Mouse (Mus musculus) A20 (cell line): ENCODE measurements around the gene Gcnt2.

Experiments used
- DNase-seq: peaks from one replicate; pipeline ENCODE4 v3.0.0-alpha.2; 2011; ENCODE audit warnings: low read depth, low spot score

Gene Gcnt2

DNA sequence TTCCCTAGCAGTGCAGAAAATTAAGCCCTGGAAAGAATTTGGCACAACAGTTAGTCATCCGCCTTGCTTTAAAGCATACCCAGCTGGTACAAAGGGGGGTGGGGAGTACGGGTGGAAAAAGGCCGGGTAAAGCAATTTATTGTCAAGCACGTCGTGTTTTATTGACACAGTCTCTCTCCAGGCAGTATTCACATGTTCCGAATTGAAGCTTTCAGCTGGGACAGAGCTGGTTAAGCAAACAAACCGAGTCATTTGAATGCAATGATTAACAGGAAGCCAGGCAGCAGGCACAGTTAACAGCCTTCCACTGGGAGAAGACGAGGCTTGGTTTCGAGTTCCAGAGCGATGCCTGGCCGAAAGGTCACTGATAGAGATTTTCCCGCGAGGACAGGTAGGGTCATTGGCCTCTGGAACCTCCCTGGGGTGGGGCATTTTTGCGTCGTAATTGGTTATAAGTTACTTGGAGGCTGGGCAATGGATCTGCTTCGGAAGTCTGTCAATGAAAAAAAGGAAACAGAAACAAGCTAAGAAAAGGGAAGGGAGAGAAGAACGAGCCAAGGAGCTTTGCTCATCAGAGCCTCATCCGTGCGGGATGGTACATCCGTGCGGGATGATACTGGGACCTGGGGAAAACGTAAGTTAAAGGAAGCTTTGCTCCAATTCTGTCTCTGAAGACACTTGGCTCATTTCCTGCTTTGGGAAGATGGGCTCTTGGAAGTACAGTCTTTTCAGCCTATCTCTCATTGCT lies at the start of gene Gcnt2:
Gcnt2 (plus strand) TSS at position 103 of the 748 bp plus-strand sequence.
- DNase-seq: no peak

DNA sequence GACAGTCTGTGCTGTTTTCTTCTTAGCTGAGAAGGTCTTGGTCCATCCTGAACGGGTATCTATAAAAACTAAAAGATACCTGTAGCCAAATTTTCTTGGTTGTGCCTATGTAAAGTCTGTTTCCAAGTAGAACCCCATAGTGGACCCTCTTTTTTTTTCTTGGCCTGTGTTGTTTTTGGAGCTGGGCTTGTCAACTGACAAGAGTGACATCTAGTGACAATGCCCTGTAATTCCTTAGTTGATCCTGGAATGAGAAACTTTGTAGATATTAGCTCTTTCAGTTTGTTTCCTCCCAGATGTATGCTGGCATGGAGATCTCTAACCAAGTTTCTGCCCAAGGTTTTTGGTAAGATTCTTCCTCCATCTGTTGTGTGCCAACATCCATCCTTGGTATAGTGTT lies 38.9 kb upstream of the Gcnt2 start:
- no peak for DNase-seq

DNA sequence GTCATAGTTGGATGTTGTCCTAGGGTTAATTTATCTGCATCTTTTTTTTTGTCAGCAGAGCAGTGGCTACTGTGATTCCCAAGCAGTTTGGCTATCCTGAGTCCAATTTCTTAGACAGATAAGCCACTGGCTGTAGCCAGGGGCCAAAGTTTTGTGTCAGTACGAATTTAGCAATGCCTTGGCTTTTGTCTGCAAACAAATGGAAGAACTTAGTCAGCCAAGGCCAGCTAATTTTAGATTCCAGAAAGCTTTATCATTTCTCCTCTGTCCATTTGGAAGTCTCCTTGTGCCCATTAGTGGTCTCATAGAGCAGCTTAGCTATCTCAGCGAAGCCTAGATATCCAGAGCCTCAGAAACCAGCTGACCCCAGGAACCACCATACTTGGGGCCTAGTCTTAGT lies 37.6 kb upstream of the Gcnt2 start:
- DNase-seq: no peak

DNA sequence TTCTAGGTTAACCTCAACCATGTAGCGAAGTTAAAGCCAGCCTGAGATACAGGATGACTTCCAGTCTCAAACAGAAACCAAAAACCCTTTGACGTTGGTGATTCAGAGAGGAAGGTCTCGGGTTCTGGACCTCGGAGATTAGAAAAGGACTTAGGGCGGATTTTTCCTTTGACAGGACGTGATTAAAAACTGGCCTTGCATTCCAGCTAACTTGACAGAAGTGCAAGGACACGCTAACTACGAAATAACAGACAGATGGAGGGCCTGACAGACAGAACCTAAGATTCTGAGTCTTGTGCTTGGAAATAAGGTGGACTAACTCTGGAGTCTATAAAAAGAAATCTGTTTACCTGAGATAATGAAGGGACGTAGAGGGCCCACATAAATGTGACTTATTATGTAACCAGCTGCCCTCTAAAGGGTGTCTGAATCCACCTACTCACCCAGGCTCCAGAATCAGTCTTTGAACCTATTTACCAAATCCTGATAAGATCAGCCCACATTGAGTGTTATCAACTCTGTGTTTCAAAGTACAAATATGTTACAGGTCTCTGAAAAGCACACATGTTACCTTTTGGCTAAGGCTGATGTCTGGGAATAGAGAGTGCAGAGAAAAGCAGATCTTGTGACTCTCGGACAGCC lies 18.3 kb upstream of the Gcnt2 start:
- DNase-seq: no peak

DNA sequence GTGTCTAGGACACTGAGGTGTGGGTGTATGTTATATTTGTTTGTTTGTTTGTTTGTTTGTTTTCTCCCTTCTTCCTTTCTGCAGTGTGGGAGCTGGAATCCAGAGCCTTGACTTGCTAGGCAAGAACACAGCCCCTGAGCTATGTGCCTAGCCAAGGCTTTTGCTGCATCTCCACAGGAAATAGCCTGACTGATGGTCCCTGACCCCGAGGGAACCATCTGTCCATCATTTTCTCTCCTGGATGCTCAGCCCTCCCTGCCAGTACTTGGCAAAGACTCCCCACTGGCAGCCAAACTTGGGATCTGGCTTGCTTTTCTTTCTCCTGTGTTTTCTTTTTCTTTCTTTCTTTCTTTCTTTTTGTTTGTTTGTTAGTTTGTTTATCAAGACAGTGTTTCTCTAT lies 17.4 kb upstream of the Gcnt2 start:
- no peak for DNase-seq

DNA sequence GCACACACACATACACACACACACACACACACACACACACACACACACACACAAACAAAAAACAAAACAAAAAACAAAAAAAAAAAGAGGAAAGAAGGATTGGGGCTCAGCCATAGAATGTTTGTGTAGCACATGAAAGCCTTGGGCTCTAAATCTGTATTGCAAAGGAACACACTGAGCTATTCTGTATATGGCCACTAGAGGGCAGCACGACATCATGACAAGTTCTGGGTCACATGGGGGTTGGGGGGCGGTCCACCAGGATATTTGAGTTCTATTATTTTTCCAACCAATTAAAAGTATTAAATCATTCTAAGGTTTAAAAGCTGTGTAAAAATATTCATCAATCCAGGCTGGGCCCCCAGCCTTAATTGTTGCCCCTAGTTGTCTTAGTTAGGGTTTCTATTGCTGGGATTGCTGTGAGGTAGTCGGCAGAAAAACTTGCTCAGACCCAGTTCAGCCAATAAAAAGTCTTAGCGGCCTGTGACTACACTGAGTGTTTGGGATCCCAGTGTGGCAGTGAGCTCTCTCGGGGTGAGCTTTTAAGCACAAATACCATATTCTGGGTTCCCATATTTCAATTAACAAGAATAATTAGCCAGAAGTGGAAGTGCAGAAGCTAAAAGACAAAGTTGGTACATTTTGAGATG lies 16.0 kb upstream of the Gcnt2 start:
- peak; percentile 67 for DNase-seq

DNA sequence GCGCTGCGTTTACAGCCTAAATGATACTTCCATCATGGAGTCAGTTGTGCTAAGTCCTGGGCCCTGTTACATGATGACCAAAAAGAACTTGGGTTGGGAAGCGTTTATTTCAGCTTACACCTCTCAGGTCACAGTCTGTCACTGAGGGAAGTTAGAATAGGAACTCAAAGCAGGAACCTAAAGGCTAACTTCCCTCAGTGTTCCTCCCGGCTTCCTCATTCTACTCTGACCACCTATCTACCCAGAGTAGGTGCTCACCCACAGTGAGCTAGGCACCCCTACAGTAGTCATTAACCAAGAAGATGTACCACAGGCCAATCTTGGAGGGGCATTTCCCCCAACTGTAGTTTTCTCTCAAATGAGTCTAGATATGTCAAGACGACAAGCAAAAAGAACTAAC lies 15.4 kb upstream of the Gcnt2 start:
- no peak for DNase-seq

DNA sequence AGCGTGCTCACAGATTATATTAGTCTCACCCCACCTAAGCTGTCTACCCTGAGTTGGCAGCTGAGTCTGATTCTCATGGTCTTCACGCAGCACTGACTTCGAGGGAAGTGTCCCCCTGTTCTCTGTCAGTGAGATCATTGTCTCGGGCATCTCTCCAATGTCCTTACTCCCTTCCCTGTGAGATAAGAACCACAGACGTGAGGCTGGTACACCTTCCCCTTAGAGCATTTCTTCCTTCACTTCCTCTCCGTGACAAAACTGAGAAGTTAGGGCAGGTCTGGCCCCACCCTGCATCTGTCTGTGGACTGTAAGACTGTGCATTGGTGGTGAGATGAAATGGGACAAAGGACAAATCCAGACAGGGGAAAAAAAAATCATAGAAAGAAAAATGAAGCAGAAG lies 13.6 kb upstream of the Gcnt2 start:
- DNase-seq: no peak

DNA sequence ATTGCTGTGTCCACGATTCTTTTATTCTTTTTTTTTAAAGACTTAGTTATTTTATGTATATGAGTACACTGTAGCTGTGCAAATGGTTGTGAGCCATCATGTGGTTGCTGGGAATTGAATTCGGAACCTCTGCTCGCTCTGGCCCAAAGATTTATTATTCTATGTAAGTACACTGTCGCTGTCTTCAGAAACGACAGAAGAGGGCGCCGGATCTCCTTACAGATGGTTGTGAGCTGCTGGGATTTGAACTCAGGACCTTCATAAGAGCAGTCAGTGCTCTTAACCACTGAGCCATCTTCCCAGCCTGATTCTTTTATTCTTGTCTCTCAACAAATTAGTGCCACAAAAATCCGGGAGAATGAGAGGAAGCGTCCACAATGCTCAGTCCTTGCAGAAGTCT lies 13.2 kb upstream of the Gcnt2 start:
- peak; percentile 10 for DNase-seq

DNA sequence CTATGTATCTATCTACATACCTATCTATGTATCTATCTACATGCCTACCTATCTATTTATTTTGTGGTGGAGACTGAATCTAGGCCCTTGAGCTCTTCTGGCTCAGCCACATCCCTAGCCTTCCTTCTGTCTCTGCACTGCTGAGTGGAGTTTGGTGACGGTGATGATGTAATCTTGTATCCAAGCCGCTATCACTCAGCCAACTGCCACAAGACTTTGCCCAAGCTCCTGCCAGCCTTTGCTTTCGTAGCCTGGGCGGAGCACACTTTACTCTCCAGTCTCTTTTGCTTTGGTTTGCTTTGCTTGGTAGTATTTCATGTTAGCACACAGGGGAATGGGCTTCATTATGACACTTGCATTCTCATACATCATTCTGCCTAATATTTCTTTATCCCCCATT lies 11.7 kb upstream of the Gcnt2 start:
- DNase-seq: no peak

DNA sequence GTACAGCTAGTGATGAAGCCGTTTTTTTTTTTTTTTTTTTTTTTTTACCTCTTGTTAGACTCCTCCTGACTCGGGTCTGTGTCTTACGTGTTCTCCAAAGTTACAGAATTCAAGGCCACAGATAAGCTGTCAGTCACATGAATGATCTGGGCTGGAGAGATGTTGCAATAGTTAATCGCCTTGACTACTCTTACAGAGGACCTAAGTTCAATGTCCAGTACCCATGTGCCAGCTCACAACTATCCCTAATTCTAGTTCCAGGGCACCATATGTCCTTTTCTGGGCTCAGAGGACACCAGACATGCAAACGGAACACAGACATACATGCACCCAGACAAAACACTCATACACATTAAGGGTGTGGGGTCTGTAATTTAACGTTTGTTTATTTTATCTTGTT lies 8.9 kb upstream of the Gcnt2 start:
- no peak for DNase-seq

DNA sequence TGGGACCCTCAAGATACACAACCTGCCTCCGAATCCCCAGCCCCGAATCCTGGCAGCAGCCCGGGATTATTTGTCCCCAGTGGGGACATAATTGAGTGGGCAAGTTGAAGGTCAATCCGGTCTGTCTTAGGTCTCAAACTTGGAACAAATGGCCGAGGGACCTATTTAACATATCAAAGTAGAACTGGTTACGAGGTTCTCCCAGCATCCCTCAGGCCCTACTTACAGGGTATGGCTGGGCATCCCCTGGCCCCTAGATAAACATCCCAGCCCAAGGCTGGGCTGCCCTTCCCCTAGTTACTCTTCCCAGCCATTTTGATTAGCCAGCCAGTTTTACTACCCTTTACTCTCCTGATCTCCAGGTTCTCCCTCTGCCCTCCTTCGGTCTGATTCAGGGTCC lies 8.3 kb upstream of the Gcnt2 start:
- no peak for DNase-seq

DNA sequence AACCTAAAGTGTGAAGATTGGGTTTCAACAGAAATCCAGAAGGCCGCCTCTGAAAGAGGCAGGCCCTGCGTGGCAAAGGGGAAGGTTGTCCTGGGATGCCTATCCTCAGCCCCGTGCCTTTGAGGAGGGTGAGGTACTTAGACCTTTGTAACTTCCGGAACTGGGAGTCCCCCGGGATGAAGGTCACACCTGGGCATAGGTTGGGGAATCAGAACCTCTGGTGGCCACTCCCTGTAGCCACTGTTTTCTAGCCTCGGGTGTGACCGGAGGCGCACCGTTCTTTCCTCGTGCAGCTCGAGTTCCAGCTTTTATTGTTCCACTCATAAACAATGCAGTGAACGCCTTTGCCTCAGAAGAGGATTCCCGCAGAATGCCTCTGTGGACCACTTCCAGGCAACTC lies 7.6 kb upstream of the Gcnt2 start:
- no peak for DNase-seq

DNA sequence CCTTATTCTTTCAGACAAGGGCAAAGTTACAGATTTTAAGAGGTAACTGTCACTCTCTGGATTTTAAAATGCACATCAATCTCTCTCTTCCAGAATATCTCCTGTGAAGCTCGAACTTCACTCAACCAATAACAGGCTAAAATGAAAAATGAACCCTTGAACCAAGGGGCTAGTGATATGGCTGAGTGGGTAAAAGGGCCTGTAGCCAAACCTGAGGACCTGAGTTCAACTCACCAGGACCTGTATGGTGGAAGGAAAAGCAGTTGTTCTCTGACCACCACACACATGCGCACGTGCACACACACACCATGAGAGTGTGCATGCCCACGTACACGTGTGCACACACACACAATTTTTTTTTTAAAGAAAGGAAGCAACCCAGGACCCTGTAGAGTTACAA lies 6.8 kb upstream of the Gcnt2 start:
- DNase-seq: no peak

DNA sequence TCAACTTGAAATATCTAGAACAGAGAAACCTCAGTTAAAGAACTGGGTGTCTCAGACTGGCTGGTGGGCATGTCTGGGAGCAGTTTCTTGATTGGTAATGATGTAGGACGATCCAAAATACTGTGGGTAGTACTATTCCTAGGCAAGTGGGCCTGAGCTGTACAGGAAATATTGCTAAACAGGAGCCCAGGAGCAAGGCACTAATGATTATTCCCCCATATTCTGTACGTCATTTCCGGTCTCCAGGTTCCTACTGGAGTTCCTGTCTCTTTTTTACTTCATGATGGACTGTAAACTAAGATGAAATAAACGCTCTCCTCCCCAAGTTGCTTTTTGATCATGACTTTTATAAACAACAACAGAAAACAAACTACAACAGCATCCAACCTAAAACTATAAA lies 5.7 kb upstream of the Gcnt2 start:
- DNase-seq: no peak

DNA sequence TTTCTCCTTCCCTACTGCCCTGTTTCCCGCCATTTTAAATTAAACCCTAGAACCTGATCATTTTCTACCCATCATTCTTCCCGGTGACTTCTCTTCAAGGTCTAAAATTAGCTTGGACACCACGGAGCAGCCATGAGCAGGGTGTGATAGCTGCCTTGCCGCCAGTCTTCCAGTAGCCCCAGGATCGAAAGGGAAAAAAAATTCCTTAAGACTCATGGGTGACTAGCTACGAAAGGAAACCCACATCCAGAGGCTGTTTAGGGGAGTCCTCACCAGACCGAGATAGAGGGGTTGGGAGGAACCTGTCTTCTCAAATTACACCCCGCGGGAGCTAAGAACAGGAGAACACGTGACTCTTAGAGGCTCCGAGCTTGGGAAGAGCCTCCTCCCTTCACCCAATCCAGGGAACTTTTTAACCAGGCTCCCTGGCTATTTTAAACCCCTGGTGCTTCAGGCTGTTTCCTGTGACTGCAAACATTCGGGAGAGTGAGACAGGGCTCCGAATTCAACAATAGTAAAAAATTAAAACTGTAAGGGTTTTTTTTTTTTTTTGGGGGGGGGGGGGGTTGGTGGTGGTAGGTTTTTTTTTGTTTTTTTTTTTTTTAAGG lies 5.0 kb upstream of the Gcnt2 start:
- DNase-seq: no peak

DNA sequence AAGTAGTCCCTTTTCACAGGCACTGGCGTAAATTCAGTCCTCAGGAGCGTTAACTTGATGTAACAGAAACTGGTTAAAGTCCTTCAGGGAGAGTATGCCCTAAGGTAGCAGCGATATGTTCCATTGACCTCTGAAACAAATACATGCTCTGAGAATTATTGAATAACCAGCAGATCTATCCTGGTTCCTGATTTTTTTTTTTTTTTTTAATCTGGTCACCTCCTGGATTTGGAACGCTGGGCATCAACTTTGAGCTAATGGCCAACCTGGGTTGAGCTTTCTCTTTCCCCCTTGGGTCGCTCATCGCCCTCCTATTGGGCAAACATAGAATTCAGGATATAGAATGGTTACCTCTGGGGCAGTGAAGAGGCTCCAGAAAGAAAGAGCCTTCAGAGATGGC lies 4.3 kb upstream of the Gcnt2 start:
- no peak for DNase-seq

DNA sequence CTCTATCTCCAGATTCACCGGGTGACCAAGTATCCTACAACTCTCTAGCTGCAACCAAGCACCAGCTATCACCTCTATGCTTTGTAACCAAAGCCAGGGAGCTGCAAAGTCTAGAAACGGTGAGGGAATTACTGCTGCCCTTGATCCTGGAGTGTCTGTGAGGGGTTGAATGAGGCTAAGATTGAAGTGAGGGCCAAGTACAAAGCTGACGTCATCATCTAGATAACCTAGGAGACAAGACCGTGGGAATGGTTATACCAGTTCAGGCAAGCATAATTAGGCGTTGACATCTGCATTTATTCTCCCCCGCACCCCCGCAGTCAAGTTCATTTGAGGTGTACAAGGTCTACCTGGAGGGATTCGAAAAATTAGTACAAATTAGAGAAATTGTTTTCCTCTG lies 2.8 kb upstream of the Gcnt2 start:
- no peak for DNase-seq

DNA sequence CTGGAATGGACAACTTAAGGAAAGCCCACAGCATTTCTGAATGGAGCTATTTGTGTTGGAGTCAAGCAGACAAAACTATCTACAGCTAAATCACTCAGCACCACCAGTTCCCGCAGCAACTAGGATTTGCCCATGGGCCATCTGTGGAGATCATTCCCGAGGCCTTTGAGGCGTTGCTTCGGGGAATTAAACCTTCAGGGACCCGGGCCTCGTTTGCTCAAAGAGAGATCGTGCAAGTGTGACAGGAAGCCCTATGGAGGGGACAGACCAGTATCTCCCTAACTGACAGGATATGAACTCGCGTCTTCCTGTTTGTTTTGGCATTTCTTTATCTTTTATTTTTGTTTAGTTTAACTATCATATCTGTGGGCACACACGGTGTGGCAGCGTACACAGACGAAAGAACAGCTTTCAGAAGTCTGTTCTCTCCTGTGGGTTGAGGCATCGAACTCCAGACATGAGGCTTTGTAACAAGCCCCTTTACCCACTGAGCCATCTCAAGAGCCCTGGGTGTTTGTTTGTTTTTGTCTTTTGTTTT lies 2.2 kb upstream of the Gcnt2 start:
- no peak for DNase-seq

DNA sequence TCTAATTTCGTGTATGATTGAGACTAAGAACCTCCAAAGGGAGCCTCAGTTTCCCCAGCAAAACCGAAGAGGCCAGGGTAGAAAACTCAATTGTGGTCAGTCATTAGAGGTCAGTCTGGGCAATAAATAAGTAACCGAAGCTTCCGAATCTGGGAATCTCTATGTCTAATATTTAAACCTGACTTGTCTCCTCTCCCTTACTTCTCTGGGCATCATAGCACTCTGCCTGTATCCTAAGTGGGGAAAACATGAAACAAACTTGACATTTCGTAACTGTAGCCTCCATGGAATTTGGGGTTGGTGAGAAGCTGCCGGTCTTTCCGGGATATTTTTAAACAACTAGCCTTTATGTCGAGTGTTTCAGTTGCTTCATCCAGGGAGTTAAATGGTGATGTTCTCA lies 329 bp upstream of the Gcnt2 start:
- DNase-seq: no peak

DNA sequence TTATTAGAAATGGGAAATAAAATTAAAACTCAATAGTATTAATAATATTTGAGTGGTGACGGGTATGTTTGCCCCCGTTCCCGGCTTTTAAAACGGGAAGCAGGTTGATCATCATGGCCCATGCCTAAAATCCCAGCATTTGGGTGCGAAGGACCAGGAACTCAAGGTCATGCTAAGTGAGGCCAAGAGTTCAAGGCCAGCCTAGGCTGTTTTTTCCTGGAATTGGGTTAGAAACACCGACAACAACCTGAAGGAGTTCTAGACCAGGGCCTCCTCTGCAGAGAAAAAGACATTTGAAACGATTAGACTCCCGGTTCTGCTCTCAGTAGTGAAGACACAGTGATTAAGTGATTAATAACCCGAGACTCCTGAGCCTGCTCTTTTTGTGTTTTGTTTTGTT lies 3.5 kb downstream of the Gcnt2 start:
- no peak for DNase-seq

DNA sequence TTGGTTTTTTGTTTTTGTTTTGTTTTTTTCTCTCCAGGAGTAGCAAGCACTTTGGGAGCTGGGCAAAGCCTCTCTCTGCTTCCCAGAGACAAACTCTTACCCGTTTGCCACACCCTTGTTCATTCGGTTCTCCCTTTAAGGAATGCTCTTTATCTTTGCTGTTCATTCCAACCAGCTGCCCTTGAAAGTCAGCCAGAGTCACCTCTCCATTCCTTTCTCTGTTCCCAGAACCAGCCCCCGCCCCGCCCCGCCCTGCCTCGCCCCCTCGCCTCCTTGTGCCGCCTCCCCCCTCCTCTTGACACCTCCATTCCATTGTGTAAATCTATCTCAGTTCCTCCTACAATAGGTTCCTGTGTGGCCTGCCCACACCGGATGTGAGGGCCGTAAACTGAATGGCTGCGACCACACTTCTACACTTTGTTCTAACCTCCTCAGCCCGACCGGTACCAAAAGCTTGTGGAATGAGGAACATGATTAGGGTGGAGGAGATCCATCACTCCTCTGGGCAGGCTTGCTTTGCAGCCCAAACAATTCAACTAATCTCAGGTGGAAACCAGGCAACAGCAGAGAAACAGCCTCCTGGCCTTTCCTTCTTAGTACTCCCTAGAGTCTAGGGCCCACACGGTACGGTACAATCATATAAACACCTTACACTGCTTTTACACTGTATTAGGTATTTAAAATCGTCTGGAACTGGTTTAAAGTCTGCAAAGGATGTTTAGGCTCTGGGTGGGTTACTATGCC lies 9.5 kb downstream of the Gcnt2 start:
- no peak for DNase-seq
